Mouse (Mus musculus) heart, postnatal 0 days (tissue): ENCODE results near the gene Cfap70.

ENCODE experiments used
- CTCF ChIP-seq: IDR thresholded peaks from 2 replicates; pipeline ENCODE4 v1.5.1; 2016; ENCODE audit warnings: antibody characterized with exemption, control low read depth, low read depth
- EP300 ChIP-seq: IDR thresholded peaks from 2 replicates; pipeline ENCODE4 v1.6.1; 2016; ENCODE audit warnings: antibody characterized with exemption, low read depth

GRCm38 (mm10) chr14:20379087-20379640 lies 72.9 kb downstream of the Cfap70 start:
- TF ChIP-seq EP300 (no peak), CTCF (no peak)
